Mouse (Mus musculus) adrenal gland, adult 8-10 months (tissue): ENCODE measurements around the gene Kif11. TPM values are rescaled to one million over a fixed set of nuclear protein-coding genes. Genes with fewer than 3 reads are reported as not detected.

ENCODE experiments used
- DNase-seq: peaks from one replicate; pipeline ENCODE4 v3.0.0; 2022
- total RNA-seq, 4 experiments: library from RNA; stranded (reverse); gene quantifications; 2 replicates each; pipeline ENCODE4 v1.2.4; 2022

Gene Kif11
- total RNA-seq, 4 experiments from 2014 or later: 0.99 to 1.3 (median 1.1) TPM

DNA sequence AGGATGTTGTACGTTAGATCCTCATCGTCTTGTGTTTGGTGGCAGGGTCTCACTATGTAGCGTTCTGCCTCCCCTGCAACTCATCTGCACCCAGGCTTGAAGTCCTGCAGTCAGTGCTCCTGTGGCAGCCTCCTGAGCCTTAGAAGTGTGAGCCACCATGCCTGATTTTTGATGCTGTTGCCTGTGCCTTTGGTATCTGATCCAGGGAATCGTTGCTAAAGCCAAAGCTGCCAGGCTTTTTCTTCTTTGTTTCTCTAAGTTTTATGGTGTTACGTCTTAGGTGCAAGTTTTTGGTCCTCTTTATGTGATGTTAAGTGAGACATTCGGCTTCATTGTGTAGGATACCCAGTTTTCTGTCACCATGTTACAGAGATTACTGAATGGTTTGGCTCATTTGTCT lies 2.6 kb downstream of the Kif11 start:
- DNase-seq: no peak

DNA sequence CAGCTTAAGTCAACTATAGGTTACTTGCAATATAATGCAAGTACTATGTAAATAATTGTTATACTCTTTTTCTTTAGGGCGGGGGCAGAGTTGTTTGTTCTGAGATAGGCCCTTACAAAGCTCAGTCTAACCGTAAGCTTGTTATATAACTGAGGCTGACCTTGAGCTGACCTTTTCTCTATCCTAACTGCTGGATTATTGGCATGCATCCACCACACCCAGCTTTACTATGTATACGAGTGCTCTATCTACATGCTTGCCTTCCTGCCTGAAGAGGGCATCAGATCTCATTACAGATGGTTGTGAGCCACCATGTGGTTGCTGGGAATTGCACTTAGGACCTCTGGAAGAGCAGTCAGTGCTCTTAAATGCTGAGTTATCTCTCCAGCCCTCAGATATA lies 9.9 kb downstream of the Kif11 start:
- DNase-seq: no peak

GRCm38 (mm10) chr19:37391869-37392268 lies 15.7 kb downstream of the Kif11 start:
- DNase-seq: no peak

GRCm38 (mm10) chr19:37396279-37396678 lies 20.1 kb downstream of the Kif11 start:
- DNase-seq: no peak

GRCm38 (mm10) chr19:37400936-37401335 lies 24.7 kb downstream of the Kif11 start:
- DNase-seq: no peak

GRCm38 (mm10) chr19:37418294-37418693 lies 42.1 kb downstream of the Kif11 start:
- DNase-seq: no peak

DNA sequence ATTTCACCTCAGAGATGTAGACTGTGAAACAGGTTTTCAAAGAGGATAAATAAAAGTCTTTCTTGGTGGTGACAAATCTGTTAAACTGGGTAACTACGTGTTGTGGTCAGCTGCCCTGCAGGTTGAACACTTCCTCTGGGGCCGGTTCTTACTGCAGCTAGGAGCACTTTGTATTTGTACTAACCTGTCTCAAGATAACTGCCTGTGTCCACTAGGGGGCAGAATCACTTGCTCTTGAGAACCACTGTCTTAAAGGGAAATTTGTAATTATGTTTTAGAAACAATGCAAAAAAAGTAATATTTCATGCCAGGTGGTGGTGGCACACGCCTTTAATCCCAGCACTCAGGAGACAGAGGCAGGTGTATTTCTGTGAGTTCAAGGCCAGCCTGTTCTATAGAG lies 43.4 kb downstream of the Kif11 start:
- peak; percentile 49 for DNase-seq

DNA sequence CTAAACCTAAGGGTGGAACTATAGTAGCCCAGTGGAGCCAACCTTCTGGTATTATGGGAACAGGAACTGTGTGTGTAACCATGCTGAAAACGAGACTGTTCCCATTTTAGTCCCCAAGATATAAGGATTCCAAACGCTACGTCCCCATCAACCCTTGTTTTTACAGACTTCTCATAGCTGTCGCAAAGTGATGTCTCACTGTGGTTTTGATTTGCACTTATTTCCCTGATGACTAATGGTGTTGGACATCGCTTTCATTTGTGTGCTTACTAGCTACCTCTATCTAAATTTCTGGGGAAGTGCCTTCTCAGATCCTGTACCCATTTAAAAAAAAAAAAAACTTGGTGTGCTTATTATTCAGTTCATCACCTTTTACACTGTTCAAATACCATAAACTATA lies 52.4 kb downstream of the Kif11 start:
- DNase-seq: no peak

DNA sequence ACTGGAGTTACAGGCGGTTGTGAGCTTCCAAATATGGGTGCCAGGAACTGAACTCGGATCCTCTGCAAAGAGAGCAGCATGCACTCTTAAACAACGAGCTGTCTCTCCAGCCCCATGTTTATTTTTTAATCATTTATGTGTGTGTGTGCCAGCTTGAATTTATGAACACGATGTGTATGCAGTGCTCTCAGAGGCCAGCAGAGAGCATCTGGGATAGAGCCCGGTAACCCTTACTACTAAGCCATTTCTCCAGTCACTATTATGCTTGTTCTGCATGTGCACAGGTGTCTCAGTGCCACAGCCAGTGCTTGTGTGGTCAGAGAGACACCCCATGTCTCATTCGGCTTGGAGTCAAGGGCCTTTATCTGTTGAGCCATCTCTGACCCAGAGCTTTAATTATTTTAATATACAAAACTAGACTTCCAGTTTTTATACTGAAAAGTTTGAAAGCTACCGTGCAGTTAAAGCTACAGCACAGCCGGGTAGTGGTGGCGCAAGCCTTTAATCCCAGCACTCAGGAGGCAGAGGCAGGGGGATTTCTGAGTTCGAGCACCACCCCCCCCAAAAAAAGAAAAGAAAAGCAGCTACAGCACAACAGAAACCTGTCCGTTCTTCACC lies 55.0 kb downstream of the Kif11 start:
- DNase-seq: no peak

GRCm38 (mm10) chr19:37432868-37433570 lies 56.8 kb downstream of the Kif11 start:
- no peak for DNase-seq

GRCm38 (mm10) chr19:37433895-37434262 lies 57.7 kb downstream of the Kif11 start:
- DNase-seq: peak; percentile 42

- DNase-seq: peak; percentile 84
Measured at GRCm38 (mm10) chr19:37434263-37434951, 58.2 kb downstream of the Kif11 start, which contains the start of gene Hhex. Gene Hhex (plus strand): TSS chr19:37434810.

GRCm38 (mm10) chr19:37435041-37435852 lies 59.0 kb downstream of the Kif11 start:
- DNase-seq: peak; percentile 49

DNA sequence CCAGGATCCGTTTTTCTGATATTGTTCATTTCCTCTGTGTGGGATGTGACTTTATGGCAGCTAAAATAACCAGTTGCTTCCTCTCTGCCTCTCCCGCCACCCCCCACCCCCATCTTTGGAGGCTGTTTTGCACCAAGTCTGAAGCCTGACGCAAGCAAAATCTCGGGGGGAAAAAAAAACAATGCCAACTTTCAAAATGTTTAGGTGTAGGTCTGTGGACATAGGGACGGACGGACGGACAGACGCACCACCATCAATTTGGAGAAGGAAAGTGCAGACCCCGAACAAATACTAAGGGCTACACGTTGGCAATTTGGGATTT lies 59.6 kb downstream of the Kif11 start:
- no peak for DNase-seq

- peak; percentile 29 for DNase-seq
Measured at GRCm38 (mm10) chr19:37436514-37437288, 60.5 kb downstream of the Kif11 start.

DNA sequence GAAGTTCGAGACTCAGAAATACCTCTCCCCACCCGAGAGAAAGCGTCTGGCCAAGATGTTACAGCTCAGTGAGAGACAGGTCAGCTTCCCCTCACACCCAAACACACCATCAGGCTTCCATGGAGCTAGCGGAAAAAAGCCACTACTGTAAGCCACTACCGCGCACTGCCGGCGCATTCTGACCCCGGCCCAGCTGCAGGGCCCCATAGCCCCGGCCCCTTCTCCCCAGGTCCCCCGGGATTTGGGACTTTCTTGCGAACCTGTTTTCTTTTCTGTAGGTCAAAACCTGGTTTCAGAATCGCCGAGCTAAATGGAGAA lies 61.0 kb downstream of the Kif11 start:
- DNase-seq: no peak

DNA sequence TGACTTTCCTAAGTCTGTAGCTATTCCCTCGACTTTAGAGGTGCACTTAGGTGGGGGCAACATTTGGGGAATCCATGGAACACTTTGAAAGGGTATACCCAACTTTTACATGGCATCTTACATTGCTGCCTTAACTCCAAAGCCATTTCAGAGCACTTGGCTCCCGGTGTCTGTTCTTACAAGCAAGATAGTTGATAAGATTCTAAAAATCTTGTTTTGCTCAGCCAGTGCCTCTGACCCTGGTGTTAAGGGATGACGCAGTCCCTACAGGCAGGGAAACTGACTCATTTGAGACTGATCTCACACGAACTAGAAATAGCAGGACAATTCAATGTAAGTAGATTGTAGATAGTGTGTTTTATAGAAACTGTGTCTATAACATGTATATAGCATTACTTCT lies 64.0 kb downstream of the Kif11 start:
- peak; percentile 31 for DNase-seq

DNA sequence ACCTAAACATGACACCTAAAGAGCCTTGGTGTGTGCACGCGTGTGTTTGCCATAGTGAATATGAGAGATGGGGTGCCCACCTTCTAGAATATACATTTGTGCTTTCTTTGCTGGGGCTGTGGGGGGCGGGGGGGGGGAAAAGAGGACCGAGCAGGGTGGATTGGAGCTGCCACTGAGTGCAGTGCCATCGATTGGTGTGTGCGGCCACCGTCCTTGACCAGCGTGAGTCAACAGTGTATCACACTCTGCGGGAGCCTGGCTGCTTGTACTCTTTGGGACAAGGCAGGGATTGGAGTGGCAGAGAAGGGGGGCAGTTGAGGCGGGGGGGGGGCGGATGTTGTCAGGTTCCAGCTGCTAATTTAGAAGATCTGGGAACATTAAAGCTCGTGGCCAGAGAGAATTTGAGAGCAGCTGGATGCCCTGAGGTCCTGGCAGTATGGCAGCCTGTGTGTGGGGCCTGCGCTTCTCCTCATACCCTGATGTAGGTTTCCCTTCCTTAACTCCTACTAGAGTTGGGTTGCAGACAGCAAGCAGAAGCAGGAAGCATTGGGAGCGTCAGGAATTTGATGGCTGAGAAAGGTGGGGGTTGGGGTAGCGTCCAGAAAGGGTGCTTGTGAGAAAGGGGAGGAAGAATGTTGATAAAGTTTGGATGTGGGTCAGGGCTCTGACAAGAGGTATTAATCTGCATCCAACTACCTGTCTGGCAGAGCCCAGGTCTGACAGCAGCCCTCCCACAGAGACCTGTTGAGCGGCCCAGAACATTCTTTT lies 64.7 kb downstream of the Kif11 start:
- DNase-seq: peak; percentile 77

DNA sequence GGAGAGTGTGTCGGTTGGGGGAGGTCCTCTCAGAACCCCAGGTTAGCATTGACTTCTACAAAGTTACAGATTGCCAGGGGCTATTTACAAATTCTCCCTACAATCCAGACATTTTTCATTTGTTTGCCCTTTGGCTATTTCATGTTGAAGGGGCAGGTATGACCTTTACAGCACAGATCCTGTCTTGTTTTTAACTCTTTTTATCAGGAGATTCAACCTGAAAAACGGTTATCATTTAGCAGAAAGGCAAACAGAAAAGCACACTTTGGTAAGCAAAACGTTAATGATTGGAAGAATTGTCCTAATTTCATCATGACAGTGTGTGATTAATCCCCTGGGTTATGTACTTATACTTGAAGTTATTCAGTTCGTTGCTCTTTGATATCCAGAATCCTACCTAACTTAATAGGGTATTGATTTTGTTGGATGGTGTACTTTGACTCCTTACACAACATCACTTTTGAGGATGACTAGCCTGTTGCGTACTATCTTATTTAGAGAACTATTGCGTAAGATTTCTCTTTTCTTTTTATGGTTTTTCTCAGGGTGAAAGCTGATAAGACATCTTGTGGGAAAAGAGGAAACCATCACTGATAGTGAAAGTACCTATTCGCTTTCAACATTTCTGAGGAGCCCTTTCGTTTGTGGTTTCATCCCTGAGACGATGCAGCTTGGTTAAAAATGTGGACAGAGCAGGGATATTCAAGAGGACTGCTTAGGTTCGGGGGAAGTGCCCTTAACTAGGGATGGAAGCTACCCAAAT lies 66.5 kb downstream of the Kif11 start:
- no peak for DNase-seq

- DNase-seq: peak; percentile 19
Measured at GRCm38 (mm10) chr19:37443631-37444140, 67.5 kb downstream of the Kif11 start.

- DNase-seq: no peak
Measured at GRCm38 (mm10) chr19:37448212-37448611, 72.0 kb downstream of the Kif11 start.
